Mouse (Mus musculus) testis, adult 2 months (tissue): Measurements from ENCODE around the gene Tas2r119.

ENCODE experiments used
- CTCF ChIP-seq: fragments of 200-500 bp; IDR thresholded peaks from 2 replicates; pipeline ENCODE4 v1.5.1; 2012; ENCODE audit warnings: low read depth, mild to moderate bottlenecking, inconsistent platforms, low read length, moderate library complexity; ENCODE audit not compliant: control insufficient read depth, insufficient read depth, insufficient replicate concordance
- POLR2A ChIP-seq: fragments of 200-500 bp; IDR thresholded peaks from 2 replicates; pipeline ENCODE4 v1.6.1; 2012; ENCODE audit warnings: low read depth, mild to moderate bottlenecking, inconsistent platforms, low read length, moderate library complexity; ENCODE audit not compliant: control insufficient read depth

DNA sequence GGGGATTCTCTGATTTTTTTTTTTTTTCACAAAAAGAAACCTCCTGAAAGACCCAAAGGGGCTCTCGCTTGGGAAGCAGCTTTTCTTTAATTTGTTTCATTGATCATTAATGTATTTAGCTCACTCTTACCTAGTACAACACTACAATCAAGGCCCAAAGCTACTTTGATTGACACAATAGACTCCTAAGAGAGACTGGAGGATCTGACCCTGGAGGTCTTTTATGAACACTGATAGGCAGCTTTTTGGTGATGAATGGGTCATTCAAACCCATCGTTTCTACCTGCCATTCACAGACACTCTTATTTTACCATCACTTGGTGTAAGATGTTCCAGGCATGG is 4.1 kb upstream of the Tas2r119 start:
- no peak for TF ChIP-seq CTCF
- no peak for TF ChIP-seq POLR2A
